Mouse (Mus musculus) liver, adult 2 months (tissue): ENCODE measurements around the gene Taok2. TPM values are rescaled to one million over a fixed set of nuclear protein-coding genes. Genes with fewer than 3 reads are reported as not detected.

Experiments used
- DNase-seq: peaks from one replicate; pipeline ENCODE4 v3.0.0-alpha.2; 2011; ENCODE audit warnings: low read depth, low spot score; ENCODE audit errors: extremely low read depth
- H3K27ac ChIP-seq: fragments of 200-500 bp; replicated peaks from 2 replicates; pipeline ENCODE4 v1.5.1; 2012; ENCODE audit warnings: low read depth, mild to moderate bottlenecking, control low read depth, inconsistent platforms, low read length; ENCODE audit not compliant: insufficient read depth
- H3K27me3 ChIP-seq: fragments of 200-500 bp; 2 replicates; pipeline ENCODE4 v1.6.1; 2012; ENCODE audit warnings: mild to moderate bottlenecking, moderate library complexity, low read length, inconsistent platforms; ENCODE audit not compliant: control insufficient read depth, insufficient read depth
- H3K36me3 ChIP-seq: fragments of 200-500 bp; 2 replicates; pipeline ENCODE4 v1.6.1; 2012; ENCODE audit warnings: low read length, inconsistent platforms; ENCODE audit not compliant: control insufficient read depth, insufficient read depth
- H3K4me1 ChIP-seq: fragments of 200-500 bp; 2 replicates; pipeline ENCODE4 v1.6.1; 2011; ENCODE audit warnings: low read length; ENCODE audit not compliant: control insufficient read depth, insufficient read depth
- H3K4me3 ChIP-seq: fragments of 200-500 bp; 2 replicates; pipeline ENCODE4 v1.5.1; 2011; ENCODE audit warnings: low read depth, mild to moderate bottlenecking, control low read depth, low read length, moderate library complexity; ENCODE audit not compliant: insufficient read depth
- H3K79me2 ChIP-seq: fragments of 200-500 bp; 2 replicates; pipeline ENCODE4 v1.6.1; 2012; ENCODE audit warnings: inconsistent platforms, mild to moderate bottlenecking, low read length, moderate library complexity; ENCODE audit not compliant: control insufficient read depth, insufficient read depth
- H3K9ac ChIP-seq: fragments of 200-500 bp; 2 replicates; pipeline ENCODE4 v1.6.1; 2012; ENCODE audit warnings: low read depth, mild to moderate bottlenecking, control low read depth, inconsistent platforms, low read length
- CTCF ChIP-seq: fragments of 200-500 bp; IDR thresholded peaks from 2 replicates; pipeline ENCODE4 v1.5.1; 2011; ENCODE audit warnings: low read depth, low read length, control low read depth
- POLR2A ChIP-seq: fragments of 200-500 bp; IDR thresholded peaks from 2 replicates; pipeline ENCODE4 v1.6.1; 2011; ENCODE audit warnings: low read length, control low read depth; ENCODE audit not compliant: insufficient read depth; ENCODE audit errors: extremely low read depth
- WGBS: fragments of 180-500 bp; shearing (Covaris S2); methylation state at CpG from one replicate; pipeline ENCODE4 v1.1.7; 2018; 5-methylcytosine and 5-hydroxymethylcytosine counted together
- polyA plus RNA-seq: library from polyadenylated mRNA; depleted of rRNA; stranded (reverse); fragments of >200 nt; gene quantifications from 2 replicates; pipeline ENCODE4 v1.2.3, GENCODE M21; 2012
- total RNA-seq: library from RNA; depleted of rRNA; stranded (reverse); fragments of >200 nt; gene quantifications from 2 replicates; pipeline ENCODE4 v1.2.3, GENCODE M21; 2014

Gene Taok2
- total and polyA plus RNA-seq, 2 experiments: 21.7 to 42.7 TPM

DNA sequence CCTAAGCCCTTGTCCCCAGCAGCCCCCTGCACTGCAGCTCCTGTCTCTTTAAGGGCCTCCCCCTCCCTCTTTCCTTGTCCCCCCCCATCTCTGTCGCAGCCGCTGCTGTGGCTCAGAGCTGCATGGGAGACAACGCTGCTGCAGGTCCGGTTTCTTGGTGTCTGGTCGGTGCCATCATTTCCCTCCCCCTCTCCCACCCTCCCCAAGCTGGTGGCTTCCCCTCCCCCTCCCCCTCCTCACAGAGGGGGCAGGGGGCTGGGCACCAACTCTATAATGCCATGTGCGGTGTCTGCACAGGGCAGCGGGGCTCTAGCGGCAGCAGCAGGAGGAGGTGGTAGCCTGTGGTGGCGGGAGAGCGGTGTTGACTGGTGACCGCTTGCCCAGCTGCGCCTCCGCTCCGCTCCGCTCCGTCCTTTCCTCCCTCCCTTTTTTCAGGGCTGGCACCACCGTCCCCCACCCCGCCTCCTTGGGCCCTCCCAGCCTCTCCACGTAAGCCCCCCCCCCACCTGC lies 61.2 kb downstream of the Taok2 start:
- 11% methylated on average over 14 of the region's 19 CpGs for WGBS
- H3K79me2 ChIP-seq: no peaks in the 10 kb centered on the region
- peak overlapping the region; percentile 37; the same call in 1 of the 2 replicates for H3K4me3 ChIP-seq
- TF ChIP-seq POLR2A (no peak), CTCF (no peak)
- no peak for DNase-seq
- H3K27ac ChIP-seq: no peak overlapping the region
- peak overlapping the region; percentile 21; the same call in 1 of the 2 replicates for H3K9ac ChIP-seq
- no peaks in the 10 kb centered on the region for H3K4me1 ChIP-seq
- H3K36me3 ChIP-seq: no peaks in the 10 kb centered on the region
- H3K27me3 ChIP-seq: peaks cover 7% of the 10 kb centered on the region

DNA sequence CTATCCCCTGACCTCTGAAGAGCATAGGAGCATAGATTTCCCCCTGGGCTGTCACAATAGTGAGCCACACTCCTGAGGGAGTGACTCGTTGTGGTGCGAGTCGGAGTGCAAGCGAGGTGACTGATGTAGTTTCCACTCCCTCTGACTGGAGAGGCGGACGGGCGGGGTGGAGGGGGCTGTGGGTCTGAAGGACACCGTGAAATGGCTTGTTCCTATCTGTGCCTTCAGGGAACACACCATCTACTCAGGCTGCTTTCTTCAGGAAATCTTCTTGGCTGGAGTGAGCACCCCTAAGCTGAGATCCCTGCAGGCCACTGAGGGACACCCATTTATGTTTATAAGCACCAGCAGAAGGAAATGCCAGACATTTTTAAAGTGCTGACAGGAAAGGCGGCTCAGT lies 61.8 kb downstream of the Taok2 start:
- H3K27me3 ChIP-seq: peaks cover 7% of the 10 kb centered on the region
- no peaks in the 10 kb centered on the region for H3K36me3 ChIP-seq
- no peaks in the 10 kb centered on the region for H3K79me2 ChIP-seq
- H3K9ac ChIP-seq: no peak overlapping the region
- WGBS: 61% methylated on average over 9 of the region's 9 CpGs
- no peak for TF ChIP-seq CTCF
- TF ChIP-seq POLR2A: no peak
- H3K4me1 ChIP-seq: no peaks in the 10 kb centered on the region
- no peak overlapping the region for H3K4me3 ChIP-seq
- H3K27ac ChIP-seq: no peak overlapping the region
- no peak for DNase-seq

DNA sequence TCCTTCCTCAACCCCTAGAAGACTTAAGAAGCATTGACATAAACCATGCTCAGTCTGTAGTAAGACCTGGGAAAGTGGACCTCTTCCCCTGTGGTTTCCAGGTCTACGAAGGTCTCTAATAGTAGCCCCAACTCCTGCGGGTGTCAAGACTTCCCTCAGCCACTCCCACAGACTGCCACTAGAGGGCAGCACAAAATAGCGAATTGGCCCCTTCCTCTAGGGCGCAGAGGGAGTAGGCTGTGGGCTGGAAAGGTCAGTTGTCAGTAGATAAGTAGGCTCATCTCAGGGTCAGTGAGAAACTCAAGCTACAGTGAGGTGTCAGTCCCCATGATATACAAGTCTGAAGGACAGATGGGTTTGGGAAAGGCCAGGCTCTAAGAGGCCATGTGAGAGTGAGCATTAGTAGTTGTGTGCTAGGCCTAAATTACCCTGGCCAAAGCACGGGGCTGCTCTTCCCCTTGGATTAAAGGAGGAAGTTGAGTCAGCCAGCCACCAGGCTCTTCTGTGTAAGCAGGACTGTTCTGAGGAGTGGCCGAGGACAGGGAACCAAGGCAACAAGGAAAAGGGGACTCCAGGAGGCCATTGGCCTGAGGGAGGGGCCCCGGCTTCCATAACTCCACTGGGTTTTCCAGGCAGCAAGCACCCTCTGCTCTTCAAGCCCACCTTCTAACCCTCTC lies 62.5 kb downstream of the Taok2 start:
- no peak overlapping the region for H3K9ac ChIP-seq
- H3K27me3 ChIP-seq: peaks cover 7% of the 10 kb centered on the region
- no peaks in the 10 kb centered on the region for H3K79me2 ChIP-seq
- no peak for TF ChIP-seq POLR2A
- TF ChIP-seq CTCF: peak; percentile 98
- no peak overlapping the region for H3K27ac ChIP-seq
- whole genome bisulfite sequencing: 34% methylated on average over 7 of the region's 7 CpGs
- H3K4me3 ChIP-seq: no peak overlapping the region
- H3K36me3 ChIP-seq: no peaks in the 10 kb centered on the region
- no peaks in the 10 kb centered on the region for H3K4me1 ChIP-seq
- DNase-seq: peak; percentile 42

DNA sequence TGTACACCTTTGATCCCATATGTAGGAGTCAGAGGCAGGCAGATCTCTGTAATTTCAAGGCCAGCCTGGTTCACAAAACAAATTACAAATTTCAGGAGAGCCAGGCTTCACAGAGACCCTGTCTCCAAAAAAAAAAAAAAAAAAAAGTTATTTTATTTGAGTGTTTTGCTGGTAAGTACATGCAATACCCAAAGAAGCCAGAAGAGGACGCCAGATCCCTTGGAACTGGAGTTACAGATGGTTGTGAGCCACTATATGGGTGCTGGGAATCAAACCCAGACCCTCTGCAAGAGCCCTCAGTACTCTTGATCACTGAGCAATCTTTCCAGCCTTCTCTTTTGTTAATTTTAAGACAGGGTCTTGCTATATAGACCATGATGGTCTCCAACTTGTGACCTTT lies 65.7 kb downstream of the Taok2 start:
- no peak for TF ChIP-seq POLR2A
- TF ChIP-seq CTCF: no peak
- Histone ChIP-seq H3K4me1 (no peaks in the 10 kb centered on the region), H3K4me3 (no peak overlapping the region), H3K9ac (no peak overlapping the region), H3K36me3 (no peaks in the 10 kb centered on the region), H3K27ac (no peak overlapping the region), H3K27me3 (peaks cover 7% of the 10 kb centered on the region), H3K79me2 (no peaks in the 10 kb centered on the region)
- 35% methylated on average over 1 of the region's 1 CpGs for WGBS
- DNase-seq: no peak

DNA sequence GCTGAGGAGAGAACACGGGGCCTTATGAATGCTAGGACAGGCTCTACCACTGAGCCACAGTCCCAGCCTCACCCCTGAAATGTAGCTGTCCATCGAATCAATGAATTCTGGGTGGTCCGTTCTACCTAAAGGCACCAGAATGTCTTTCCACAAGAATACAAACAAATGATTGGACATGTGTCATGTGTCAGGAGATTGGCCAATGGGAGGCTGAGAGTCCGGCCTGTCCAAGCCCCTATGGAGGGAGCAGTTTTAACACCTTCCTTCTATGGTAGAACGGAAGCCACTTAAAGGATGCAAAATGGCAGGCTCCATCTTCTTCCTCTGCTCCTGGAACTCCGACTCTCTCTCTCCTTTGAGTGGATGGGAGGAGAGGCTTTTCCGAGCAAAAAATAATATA lies 66.9 kb downstream of the Taok2 start:
- no peak for DNase-seq
- no peak overlapping the region for H3K4me3 ChIP-seq
- no peaks in the 10 kb centered on the region for H3K36me3 ChIP-seq
- no peak overlapping the region for H3K9ac ChIP-seq
- no peaks in the 10 kb centered on the region for H3K79me2 ChIP-seq
- no peak for TF ChIP-seq CTCF
- no peak for TF ChIP-seq POLR2A
- H3K27ac ChIP-seq: no peak overlapping the region
- H3K4me1 ChIP-seq: no peaks in the 10 kb centered on the region
- 90% methylated on average over 7 of the region's 7 CpGs for WGBS
- H3K27me3 ChIP-seq: peaks cover 2% of the 10 kb centered on the region; the same call in 1 of the 2 replicates

DNA sequence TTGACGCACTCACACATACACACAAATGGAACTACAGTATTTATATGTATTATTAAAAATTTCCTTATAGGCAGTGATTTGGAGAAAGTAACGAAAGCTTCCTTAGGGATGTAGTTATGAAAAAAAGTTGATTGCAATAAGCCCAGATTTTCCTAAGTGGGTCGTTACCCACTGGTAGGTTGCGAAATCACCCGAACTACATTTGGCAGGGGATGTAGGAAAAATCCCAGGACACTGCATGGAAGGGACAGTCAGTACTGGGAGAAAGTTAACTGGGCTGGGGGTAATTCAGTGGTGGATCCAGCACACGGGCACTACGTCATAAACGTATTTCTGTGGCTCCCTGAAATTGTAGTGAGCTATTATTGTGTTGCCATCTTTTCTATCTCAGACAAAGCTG lies 68.0 kb downstream of the Taok2 start:
- H3K27ac ChIP-seq: no peak overlapping the region
- H3K4me1 ChIP-seq: no peaks in the 10 kb centered on the region
- no peaks in the 10 kb centered on the region for H3K27me3 ChIP-seq
- H3K9ac ChIP-seq: no peak overlapping the region
- 34% methylated on average over 8 of the region's 8 CpGs for WGBS
- no peaks in the 10 kb centered on the region for H3K36me3 ChIP-seq
- peak; percentile 78 for DNase-seq
- no peaks in the 10 kb centered on the region for H3K79me2 ChIP-seq
- TF ChIP-seq POLR2A (no peak), CTCF (no peak)
- H3K4me3 ChIP-seq: no peak overlapping the region
